Mouse (Mus musculus): Measurements from ENCODE around the gene Raver2.
A peak's percentile ranks its signal among the peaks of the same experiment; 100 is the strongest.

Raver2 gene

GRCm38 (mm10) chr4:101107122-101107521, 38.3 kb downstream of the Raver2 start:
- no peak for DNase-seq (ENCODE audit: low spot score)

DNA sequence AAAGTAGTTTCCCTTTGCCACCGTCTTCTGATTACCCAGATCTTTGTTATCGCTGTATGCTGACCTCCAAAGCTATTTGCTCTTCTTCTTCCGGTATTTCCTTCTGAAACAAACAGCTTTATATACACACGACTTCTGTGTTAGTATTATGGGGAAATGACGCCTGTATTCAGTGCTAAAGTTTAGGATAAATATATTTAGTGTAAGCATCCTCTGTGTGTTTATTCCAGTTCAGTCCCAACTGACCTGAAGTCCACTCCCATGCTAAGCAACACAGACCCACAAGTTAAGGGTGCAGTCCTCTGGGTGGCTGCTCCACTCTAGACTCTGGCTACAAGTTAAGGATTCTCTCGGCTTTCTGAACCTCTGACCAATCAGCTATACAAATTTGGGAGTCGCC, 52.2 kb downstream of the Raver2 start:
- no peak for DNase-seq (ENCODE audit: low spot score)

DNA sequence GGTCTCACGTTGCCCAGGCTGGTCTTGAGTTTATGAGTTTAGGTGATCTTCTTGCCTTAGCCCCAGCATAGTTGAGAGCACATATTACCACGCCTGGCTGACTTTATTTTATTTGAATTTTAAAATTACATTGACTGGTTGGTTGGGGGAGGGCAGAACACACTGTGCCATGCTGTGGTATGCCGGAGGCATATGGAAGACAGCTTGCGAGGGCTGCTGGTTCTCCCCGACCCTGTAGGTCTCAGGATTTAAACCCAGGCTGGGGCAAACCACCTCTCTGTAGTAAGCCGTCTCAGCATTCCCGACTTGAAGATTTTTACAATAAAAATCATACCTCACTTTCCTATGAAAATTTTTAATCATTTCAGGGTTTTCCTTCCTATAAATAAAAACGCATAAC, 66.2 kb downstream of the Raver2 start:
- DNase-seq (ENCODE audit: low spot score): no peak

DNA sequence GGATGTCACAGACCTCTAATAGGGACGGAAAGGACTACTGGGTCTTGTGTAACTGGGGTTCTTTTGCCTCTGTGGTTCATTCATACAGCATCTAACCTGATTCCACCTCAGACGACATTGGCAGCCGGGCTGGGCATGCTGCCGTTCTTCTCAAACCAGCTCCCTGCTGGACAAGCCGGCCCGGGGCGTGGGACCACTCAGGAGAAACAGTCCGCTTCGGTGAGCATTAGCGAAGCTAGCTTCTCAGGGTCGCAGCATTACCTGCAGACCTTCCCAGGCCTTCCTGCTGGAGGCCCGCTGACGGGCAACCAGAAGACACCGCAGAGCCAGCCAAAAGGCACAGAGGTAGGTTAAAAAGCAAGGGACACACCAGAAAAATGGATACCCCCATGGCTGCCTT, 67.1 kb downstream of the Raver2 start:
- DNase-seq (ENCODE audit: low spot score): no peak

DNA sequence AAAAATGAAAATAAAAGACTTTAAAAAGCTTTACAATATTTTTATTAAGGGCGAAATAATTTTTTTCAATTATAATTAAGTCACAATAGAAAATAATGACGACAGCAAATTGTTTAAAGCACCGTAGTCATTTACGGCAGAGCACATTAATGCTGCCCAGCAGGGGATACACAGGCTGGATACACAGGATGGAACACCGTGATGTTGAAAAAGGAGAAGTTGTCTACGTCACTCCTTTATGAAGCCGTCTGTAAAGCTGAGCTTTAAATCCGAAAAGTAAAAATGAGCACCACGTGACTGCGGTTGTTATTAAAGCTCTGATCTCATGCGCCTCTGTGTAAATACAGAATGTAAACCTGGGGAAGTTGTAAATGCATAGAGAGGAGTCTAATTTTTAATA, 69.2 kb downstream of the Raver2 start:
- no peak for DNase-seq (ENCODE audit: low spot score)

DNA sequence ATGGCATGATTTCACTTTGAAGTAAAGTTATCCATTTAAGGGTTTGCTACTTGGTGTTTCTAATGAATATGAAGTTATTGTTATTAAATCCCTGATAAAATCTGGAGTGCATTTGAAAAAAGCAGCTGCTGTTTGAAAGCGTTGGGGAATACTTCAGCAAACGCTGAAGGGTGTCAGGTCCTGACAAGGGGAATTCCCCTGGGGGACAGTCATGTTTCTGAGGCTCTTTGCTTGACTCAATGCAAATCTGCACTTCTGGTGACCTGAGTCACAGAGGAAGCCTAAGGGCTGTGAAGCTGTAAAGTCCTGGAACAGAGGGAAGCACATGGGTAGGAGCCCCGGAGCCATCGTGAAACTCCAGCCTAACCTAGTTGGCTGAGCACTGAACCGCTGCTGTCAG, 73.0 kb downstream of the Raver2 start:
- no peak for DNase-seq (ENCODE audit: low spot score)

DNA sequence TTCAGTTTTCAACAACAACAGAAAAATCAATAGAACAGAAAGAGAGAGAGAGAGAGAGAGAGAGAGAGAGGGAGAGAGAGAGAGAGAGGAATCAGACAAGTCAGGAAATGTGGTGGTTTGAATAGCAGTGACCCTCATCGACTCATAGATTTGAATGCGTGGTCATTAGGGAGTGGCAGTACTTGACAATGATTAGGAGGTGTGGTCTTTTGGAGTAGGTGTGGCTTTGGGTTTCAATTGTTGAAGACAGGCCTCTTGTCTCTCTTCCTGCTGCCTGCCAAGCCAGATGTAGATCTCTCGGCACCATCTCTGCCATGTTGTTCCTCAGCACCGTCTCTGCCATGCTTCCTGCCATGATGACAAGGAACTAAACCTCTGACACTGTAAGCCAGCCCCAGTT, 75.1 kb downstream of the Raver2 start:
- no peak for DNase-seq (ENCODE audit: low spot score)

- DNase-seq (ENCODE audit: low spot score): no peak
Measured at GRCm38 (mm10) chr4:101144361-101144760, 75.6 kb downstream of the Raver2 start.

DNA sequence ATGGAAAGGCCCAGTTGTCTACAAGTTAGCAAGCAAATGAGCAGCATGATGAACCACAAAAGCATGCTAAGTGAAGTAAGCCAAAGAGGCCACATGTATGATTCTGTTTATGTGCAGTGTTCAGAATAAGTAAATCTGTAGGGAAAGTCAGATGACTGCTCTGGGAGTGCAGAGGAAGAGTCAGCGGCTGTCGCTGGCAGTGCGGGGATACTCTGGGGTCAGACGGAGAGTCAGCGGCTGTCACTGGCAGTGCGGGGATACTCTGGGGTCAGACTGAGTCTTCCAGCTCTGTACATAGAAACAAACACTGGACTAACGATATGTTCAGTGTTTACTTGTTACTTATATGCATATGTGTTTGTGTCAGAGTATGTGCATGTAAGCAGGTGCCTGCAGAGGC, 76.0 kb downstream of the Raver2 start:
- no peak for DNase-seq (ENCODE audit: low spot score)

DNA sequence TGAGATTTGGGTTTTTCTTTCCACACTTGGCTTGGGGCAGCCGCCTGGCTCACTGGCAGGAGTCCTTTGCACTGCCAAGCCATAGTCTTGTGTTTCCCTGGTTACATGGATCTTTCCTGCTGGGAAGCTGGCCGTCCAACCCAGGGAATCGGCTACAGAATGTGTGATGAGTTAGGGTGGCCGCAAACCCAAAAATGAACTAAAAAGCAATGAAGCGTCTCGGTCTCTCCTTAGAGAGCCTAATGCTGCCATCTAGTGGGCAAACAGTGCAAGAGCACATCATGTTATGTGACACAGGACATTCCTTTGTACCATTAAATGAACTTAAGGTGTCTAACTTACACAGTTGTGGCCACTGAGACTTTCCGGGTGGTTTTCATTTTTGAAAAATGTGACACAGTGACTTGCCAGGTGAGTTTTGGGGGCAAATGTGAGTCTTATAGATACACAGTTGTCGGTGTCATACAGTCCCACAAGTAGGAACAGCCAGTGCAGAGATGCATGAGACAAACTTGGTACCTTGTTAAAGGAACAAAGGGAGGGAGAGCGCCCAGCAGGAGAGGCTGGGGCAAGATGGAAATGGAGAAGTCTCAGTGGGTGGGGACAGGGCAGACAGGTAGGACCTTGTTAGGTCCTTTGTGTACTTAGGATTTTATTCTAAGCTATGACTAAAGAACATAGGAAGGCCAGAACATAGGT, 77.4 kb downstream of the Raver2 start:
- DNase-seq (ENCODE audit: low spot score): peak; percentile 74

DNA sequence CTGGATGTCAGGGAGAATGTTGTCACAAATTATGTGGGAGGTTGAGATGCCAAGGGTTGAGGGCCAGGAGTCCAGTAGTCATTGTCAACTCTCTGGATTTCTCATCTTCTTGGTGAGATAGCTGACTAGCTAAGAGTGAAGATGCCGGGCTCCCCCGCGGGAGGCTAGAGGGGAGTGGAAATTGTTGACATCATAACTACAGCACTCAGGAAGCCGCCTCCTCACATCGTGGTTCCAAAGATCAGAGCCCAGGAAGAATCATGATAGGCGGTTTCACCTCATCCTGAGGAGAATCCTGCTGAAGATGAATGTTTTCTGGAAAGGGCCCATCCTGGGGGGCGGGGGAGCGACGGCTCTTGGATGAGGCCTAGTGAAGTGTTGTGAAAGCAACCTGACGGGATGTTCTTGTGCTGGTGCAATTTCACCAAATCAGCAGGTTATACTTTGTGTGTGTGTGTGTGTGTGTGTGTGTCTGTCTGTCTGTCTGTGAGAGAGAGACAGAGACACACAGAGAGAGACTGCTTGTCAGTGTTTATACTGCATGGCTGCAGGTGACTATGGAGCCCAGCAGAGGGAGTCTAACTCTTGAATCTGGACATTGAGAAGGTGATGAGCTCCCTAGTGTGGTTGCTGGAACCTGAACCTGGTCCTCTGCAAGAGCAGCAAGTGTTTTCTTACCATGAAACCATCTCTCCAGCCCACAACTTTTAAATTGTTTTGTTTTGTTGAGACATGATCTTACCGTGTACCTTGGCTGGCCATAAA, 78.3 kb downstream of the Raver2 start:
- no peak for DNase-seq (ENCODE audit: low spot score)

GRCm38 (mm10) chr4:101155541-101155940, 86.8 kb downstream of the Raver2 start:
- no peak for DNase-seq (ENCODE audit: low spot score)

- no peak for DNase-seq (ENCODE audit: low spot score)
Measured at GRCm38 (mm10) chr4:101157476-101157875, 88.7 kb downstream of the Raver2 start.

DNA sequence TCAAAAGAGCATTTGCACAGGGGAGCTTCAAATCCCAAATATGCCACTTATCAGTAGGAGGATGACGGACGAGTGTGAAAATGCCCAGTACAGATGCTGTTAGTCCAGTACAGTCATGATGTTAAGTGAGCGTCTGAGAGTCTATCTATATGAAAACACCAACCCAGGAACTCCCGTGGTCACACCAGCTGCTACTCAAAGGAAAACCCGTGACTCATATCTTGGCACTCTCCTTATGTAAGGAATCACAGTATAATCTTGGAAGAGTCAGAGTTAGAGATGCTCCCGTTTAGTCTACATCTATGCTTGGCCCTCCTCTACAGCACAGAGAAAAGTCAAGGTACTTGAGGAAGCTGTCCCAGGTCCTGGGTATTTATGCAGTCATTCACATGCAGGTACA, 89.5 kb downstream of the Raver2 start:
- DNase-seq (ENCODE audit: low spot score): no peak

- no peak for DNase-seq (ENCODE audit: low spot score)
Measured at GRCm38 (mm10) chr4:101159191-101159764, 90.5 kb downstream of the Raver2 start.

DNA sequence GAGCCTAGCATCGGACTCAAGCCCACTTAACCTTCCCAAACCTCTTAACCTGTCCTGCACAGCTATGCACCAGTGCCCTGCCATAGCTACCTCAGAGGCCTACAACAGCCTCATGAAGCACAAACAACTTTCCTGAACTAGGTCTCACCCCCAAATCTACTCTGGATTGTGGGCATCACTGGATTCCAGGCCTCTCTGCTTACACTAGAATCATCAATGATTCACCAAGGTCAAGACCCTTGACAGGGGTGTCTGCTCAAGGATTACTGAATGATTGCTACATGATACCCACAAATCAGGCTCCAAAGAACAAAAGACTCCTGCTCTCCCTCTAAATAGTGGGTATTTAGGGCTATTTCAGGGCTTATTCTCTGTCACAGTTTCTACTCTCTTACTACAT, 92.0 kb downstream of the Raver2 start:
- DNase-seq (ENCODE audit: low spot score): no peak

DNA sequence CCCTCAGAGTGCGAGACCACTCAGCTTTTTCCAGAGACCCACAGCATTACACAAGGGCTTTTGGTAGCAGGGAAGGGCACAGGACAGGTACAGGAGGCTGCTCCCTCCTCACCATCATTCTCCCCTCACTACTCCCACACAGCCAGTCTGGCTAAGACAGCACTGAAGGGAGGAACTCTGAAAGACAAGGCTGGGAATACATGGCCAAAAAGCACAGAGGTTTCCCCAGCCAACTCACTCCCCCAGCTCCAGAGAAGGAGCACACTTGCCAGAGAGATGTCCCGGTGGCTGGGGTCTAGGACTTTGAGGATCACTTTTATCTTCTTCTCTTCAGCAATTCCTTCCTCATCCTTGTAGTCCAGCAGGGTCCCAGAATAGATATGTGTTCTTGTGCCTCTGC, 95.4 kb downstream of the Raver2 start:
- DNase-seq (ENCODE audit: low spot score): no peak

DNA sequence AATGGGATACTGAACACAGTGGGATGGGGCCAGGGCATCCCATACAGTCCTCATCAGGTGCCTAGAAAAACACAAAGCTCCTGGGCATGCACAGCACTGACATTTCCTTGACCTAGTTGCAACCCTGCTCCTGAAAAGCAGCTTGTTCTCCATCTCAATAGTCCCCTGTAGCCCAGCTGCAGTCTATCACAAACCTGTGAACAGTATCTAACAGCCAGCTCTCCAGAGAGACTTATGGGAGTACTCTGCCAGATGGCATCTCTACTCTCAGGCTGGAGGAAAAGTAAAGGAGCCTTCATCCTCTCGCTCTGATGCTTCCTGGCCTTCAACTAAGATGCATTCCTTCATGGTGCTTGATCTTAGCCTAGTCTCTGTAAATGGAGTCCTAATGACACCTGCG, 95.9 kb downstream of the Raver2 start:
- no peak for DNase-seq (ENCODE audit: low spot score)

DNA sequence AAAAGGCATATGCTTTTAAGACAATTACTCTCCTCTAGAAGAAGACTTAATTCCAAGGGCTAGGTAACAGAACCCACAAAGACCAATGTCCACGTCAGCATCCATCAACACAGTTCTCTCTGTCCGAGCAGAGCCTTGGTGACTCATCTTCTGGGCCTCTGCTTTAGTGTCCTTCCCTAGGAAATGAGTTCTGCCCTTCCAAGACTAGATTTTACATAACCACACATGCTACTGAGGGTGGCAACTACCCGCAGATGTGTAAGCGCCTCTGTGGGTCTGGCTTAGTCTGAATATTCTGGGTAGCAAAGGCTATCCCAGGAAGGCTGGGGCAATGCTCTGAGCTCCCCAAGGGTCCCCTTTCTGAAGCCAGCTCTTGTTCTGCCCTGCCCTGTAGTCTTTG, 97.0 kb downstream of the Raver2 start:
- no peak for DNase-seq (ENCODE audit: low spot score)

- DNase-seq (ENCODE audit: low spot score): no peak
Measured at GRCm38 (mm10) chr4:101167777-101168176, 99.0 kb downstream of the Raver2 start.

DNA sequence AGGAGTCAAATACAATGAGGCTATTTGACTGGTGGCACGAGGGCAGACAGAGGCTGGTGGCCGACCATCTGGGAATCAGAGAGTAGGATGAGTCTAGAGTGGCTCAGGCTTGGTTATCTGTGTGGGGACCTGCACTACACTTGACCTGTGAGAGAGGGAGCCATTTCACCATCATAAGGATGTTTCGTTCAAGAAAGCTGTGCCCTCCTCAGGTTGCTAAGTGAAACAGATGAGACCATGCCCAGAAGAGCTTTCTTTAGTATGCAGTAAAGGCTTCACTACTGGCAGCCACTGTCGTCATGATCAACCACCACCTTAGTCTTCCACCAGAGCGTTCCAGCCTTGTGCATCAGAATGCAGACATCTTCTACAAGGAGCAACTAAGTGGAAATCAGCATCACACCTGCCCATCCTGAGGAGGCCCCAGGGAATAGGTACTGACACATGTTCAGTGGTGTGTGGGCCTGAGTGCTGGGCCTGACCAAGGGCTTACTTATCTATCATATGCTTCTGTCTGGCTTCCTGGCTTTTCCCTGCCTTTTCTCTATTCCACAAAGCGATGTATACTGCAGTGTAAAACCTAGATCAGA, 99.5 kb downstream of the Raver2 start:
- DNase-seq (ENCODE audit: low spot score): no peak

GRCm38 (mm10) chr4:101172738-101173137, 104.0 kb downstream of the Raver2 start:
- no peak for DNase-seq (ENCODE audit: low spot score)
